Mouse (Mus musculus) spleen, postnatal 4 days (tissue): ENCODE results near the gene Gm9936.
A peak's percentile ranks its signal among the peaks of the same experiment; 100 is the strongest.
"Not testable (repeated sequence)": the region's sequence is repeated elsewhere in the genome, so short reads cannot be mapped to it uniquely, and the experiment has no call there.

Source experiments
- DNase-seq, 2 experiments: peaks; one replicate each; pipeline ENCODE4 v3.0.0; 2022; ENCODE audit warnings: low spot score in 2 of 2

Gm9936 gene

DNA sequence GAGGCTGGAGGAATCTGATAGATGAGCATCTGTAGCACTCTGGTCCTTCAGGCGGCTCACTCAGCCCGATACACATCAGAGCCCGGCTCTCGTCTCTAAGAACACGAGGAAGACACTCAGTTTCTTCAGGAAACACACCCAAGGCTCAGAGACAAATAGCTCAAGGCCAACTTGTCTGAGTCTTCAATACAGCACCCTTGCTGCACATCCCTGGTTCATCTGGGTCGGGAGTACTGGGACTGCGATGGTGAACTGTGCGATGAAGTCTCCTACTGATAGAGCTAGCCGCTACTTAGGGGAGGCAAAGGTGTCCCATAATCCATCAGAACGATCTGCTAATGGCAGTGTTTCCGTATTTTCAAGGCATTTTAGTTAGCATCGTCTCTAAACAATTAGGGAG is at the start of gene Gm9936:
TSS of gene Gm9936 (minus strand) at position 101 of the 400 bp plus-strand sequence.
- no peak for DNase-seq

- DNase-seq, result peak; percentile 43 to 73
Measured at GRCm38 (mm10) chr5:114902413-114902812, 43.9 kb upstream of the Gm9936 start.

GRCm38 (mm10) chr5:114898857-114899256 is 40.4 kb upstream of the Gm9936 start:
- no peak for DNase-seq

- no peak for DNase-seq
Measured at GRCm38 (mm10) chr5:114897374-114897793, 38.9 kb upstream of the Gm9936 start.

DNA sequence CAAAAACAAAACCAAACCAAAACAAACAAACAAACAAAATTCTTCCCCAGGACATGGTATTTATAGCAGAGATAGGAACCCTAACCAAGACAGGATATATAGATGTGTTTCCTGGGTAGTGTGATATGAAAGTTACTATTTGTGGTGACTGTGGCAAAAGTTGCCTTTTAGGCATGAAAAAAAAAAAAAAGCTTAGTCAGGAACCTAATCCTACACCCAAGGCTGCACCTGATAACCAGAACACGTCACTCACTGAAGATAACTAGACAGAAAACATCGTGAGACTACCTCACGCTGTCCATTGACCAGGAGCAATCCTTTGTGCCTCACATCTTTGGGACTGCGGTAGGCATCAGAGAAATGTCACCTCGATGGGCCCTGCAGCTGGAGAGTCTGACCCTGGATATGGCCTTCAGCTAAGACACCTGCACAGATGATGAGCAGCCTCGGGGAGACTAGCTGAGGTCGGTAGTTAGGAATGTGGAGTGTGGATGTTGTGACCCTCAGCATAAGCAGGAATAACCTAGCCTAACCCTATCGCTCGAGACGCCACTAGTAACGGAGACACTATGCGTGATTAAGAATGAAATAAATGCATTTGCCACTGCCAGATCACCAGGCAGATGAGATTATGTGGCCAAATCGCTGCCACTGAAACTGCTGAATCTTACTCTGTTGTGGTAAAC is 38.3 kb upstream of the Gm9936 start, which contains the start of gene Oasl2:
TSS of gene Oasl2 (plus strand) at position 249 of the 686 bp plus-strand sequence.
- no peak for DNase-seq

DNA sequence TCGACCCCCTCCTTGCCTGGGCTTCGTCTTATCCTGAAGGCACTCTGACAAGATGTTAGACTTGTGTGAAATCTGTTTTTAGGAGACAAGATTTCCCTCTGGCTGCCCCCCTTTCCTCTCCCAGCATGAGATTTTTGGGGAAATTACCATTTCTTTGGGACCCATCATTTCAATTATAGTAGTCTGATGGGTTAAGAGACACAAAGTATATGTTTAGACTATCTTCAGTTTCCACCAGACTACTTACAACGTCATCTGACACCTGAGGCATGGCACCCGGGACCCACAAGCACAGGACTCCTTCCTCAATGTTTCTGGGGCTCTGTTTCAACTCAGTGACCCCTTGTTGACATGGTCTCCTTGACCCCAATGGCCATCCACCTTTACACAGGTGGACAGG is 37.1 kb upstream of the Gm9936 start:
- DNase-seq, result no peak

- no peak for DNase-seq
Measured at GRCm38 (mm10) chr5:114888995-114889394, 30.5 kb upstream of the Gm9936 start.

DNA sequence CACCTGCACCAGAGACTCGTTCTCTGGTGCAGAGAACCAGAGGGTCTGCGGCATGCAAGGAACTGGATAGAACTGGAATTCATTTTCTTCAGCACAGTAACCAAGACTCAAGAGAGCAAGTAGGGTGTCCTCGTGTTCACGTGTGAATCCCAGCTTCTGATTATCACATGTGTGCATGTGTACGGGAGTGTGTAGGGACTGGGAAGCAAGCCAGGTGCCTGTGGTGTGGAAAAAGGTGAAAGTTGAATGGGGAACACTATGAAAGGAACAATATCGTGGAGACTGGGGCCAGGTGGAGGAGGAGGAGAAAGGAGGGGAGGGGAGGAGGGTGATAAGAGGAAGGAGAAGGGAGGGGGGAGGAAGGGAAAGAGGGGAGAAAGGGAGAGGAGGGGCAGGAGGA is 28.3 kb upstream of the Gm9936 start:
- no peak for DNase-seq

DNA sequence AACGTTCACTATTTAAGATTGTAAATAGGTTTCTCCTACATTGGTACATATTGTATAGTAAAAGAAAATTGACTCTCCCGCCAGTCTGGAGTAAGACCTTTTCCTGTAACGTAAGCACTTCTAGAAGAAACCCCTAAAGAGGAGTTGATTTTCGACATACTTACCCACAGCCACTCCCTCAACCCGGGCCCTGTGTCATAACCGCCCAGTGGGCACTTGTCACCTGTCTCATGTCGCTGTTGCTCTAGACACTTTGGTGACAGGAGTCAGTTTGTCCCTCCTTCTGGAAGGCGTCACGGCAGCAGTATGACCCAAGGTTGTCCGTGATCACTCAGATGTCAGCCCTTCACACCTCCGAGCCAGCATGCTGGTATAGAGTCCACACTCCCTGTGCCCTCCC is 24.5 kb upstream of the Gm9936 start:
- DNase-seq, result no peak

DNA sequence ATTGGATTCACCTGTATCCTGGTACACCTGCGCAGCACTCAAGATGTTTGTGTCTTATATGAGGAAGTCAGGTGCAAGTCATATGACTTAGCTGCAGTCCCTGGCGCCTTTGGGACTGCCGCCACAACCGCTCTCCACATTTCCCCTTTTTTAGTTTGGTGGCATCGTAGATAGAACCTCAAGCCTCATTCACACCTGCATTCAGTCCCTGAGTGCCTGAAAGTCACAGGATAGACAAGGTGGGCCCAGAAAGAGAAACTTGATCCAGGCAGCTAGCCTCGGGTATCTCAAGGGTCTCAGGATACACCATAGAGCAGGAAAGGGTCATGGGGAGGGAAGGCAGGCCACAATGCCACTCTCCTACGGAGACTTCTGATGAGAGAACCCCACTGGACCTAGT is 23.8 kb upstream of the Gm9936 start:
- not testable (repeated sequence) for DNase-seq

GRCm38 (mm10) chr5:114879399-114879798 is 20.9 kb upstream of the Gm9936 start:
- no peak for DNase-seq

GRCm38 (mm10) chr5:114877487-114877886 is 19.0 kb upstream of the Gm9936 start:
- no peak for DNase-seq

- no peak for DNase-seq
Measured at GRCm38 (mm10) chr5:114876331-114876730, 17.8 kb upstream of the Gm9936 start.

DNA sequence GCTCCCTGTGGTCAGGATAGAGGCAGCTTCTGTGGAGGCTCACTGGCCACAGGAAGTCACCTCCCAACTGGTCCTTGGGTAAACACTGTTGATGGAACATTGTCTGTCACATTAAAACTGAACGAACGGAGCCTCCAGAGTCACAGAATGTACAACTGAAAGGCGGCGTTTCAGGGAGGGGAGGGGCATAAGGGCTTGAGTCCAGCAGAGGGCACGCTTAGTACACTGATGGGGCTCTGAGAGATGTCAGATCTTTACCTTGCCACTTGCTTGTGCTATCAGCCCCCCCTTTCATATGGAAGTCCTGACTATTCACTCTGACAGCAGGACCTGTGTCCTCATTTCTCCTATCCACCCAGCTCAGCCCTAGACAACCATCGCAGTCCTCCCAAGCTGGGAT is 17.4 kb upstream of the Gm9936 start:
- DNase-seq, result no peak

DNA sequence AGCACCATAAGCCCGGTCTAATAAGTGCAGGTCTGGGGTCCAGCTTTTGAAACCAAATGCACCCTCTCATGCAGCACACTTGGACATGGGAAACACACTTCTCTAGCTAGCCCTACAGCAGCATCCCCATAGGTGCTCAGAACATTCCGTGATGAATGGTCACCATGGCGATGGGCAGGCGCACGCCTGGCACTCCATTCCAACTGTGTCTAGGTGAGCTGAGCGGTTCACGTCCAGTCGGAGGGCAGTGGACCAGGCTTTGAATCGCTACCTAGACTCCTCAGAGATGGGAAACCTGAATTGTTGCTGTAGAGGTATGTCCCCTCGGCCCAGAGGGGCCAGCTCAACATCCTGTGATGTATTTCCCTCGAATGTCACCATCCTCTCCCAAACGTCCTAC is 6.8 kb upstream of the Gm9936 start:
- no peak for DNase-seq

GRCm38 (mm10) chr5:114864813-114865212 is 6.3 kb upstream of the Gm9936 start:
- no peak for DNase-seq

GRCm38 (mm10) chr5:114861730-114862129 is 3.2 kb upstream of the Gm9936 start:
- no peak for DNase-seq

GRCm38 (mm10) chr5:114859253-114859652 is 771 bp upstream of the Gm9936 start:
- DNase-seq, result peak; percentile 55 to 83

DNA sequence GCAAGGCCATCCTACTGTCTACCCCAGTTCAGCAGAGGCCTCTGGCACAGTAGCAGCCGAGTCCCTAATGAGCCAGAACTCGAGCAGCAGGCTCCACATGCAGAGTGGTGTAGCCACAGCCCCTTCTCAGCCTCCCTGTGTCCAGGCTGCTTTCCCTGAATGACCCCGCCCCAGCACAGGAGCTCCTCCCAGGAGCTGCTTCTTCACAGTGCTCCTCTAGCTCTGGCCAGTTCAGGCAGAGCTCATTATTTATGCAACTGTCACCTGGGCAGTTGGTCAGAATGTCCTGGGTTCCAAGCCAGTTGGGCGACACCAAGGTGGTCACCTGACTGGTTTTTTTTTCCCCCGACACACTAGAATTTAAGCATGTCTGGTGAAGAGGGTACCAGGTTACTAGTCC is 5.1 kb downstream of the Gm9936 start, which contains the start of gene 4930519G04Rik:
TSS of gene 4930519G04Rik (plus strand) at position 301 of the 400 bp plus-strand sequence.
- DNase-seq, result not testable (repeated sequence)

DNA sequence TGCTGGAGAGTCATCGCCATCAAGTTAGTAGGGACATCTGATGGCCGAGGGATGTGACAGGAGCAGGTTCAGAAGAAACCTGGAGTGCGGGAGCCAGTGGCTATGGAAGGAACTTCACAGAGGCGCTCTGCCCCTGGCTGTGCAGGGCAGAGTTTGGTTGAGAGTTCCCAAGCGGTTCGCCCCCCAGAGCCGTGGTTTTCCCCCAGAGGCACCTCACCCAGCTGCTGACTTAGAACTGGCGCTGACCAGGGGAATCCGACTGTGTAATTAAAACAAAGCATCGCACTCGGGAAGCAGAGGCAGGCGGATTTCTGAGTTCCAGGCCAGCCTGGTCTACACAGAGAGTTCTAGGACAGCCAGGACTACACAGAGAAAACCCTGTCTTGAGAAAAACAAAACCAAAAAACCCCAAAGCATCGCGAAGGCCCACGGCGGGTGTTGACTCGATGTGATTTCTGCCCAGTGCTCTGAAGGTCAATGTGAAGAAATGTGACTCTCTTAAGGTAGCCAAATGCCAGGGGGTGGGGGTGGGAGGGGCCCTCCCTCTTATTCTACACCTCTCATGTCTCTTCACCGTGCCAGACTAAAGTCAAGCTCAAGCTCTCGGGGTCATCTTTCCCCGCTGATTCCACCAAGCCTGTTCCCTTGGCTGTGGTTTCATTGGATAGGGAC is 6.8 kb downstream of the Gm9936 start:
- no peak for DNase-seq

DNA sequence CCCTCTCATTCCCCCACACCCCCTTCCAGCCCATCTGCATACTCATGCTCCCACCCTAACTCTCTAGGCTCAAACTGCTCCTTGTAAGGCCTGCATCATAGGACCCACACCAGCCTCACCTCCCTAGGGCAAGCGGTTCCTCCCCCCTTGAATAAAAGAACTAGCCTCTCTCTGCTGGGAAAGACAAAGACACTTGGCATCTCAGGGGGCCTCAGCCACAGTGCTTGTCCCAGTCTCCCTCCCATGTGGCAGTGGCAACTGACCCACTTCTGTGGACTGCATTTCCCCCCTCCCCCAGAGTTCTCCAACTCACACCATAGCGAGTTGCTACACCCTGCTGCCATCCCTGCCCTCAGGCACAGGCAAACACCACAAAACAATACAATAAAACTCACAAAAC is 14.1 kb downstream of the Gm9936 start:
- DNase-seq, result not testable (repeated sequence)

- DNase-seq, result no peak
Measured at GRCm38 (mm10) chr5:114842674-114843073, 15.8 kb downstream of the Gm9936 start.

DNA sequence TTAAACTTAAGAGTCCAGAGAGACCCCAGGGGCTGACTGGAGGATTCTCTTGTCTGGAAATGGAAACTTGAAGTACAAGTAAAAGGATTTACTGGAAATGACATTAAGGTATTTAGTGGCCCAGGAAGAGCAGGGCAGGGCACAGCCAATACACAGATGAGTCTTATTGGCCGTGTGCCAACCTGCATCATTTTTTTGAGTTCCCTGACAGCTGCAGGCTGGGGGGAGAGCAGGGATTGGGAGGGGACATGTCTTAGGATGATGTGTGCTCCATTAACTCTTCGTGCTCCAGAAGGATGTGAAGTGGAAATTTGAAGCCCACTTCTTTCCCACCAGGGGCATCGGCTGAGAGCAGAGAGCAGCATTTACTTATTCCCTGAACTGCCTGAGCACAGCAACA is 16.3 kb downstream of the Gm9936 start:
- DNase-seq, result not testable (repeated sequence)
